Mouse (Mus musculus) cerebellum, adult 18-20 months (tissue): ENCODE data around the gene Abtb1.
A peak's percentile ranks its signal among the peaks of the same experiment; 100 is the strongest.

ENCODE experiments used
- DNase-seq, 2 experiments: peaks; one replicate each; pipeline ENCODE4 v3.0.0; 2021

Gene Abtb1

DNA sequence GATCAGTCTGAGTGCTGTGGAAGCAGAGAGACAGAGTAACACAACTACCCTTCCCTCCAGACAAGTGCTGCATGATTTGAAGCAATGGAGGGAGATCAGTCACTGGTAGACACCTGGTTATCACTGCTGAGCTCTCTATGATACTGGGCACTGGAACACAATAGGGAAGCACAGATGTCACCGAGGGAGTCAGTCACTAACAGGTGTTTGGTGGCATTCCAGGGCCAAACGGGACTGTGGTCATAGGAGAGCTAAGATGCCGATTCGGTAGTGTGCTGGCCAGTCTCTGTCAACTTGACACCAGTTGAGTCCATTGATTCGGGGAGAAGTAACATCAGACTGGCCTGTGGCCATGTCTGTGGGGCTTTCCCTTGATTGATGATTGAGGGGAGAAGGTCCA is 12.7 kb upstream of the Abtb1 start:
- DNase-seq: no peak

DNA sequence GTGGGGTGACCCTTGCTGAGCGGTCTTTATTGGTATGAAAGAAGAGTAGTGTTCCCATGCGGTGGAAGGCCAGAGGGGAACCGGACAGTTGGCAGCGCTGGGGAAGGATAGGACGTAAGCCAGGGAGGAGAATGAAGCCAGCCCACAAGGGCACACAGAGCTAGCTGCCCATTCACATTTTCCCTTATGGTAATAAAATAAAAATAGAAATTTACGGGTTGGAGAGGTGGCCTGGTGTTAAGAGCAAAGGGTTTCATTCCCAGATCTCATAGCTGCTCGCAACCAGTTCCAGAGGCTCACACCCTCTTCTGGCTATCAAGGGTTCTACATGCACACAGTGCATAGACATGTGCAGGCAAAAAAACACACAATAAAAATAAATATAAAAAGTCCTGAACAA is 8.2 kb upstream of the Abtb1 start:
- DNase-seq: peak in 1 of 2 experiments; percentile 57

DNA sequence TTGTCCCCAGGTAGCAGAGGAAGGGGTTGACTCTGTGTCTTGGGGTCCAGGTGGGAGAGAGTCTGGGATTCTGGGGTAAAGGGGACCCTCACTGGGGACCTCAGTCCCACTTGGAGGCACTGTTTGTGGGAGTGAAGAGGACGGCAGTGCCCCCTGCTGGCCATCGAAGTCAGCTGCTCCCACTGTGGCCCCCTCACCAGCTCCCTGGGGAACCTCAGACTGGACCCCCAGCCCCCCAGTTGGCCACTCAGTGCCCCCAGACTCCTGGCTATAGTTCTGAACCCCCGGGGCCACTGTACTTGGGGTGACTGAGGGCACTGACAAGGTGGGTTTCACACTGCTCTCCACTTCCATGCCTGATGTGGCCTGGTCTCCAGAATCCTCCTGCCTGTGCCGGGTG is 7.5 kb upstream of the Abtb1 start:
- peak in 1 of 2 experiments; percentile 64 for DNase-seq

DNA sequence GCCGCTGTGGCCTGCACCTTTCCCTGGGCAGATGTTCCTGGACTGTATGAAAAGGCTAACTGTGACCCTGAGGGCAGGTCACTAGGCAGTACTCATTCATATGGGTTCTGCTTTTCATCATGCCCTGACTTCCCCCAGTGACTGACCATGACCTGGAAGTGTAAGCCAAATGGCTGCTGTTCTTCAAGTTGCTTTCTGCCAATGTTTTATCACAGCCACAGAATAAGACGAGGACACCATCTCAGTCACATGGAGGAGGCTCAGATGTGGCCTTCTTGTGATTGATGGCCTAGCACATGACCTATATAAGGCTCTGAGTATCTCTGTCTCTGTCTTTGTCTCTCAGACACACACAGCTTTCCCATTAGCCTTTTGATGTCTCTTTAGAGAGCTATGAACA is 5.8 kb upstream of the Abtb1 start:
- DNase-seq: no peak

DNA sequence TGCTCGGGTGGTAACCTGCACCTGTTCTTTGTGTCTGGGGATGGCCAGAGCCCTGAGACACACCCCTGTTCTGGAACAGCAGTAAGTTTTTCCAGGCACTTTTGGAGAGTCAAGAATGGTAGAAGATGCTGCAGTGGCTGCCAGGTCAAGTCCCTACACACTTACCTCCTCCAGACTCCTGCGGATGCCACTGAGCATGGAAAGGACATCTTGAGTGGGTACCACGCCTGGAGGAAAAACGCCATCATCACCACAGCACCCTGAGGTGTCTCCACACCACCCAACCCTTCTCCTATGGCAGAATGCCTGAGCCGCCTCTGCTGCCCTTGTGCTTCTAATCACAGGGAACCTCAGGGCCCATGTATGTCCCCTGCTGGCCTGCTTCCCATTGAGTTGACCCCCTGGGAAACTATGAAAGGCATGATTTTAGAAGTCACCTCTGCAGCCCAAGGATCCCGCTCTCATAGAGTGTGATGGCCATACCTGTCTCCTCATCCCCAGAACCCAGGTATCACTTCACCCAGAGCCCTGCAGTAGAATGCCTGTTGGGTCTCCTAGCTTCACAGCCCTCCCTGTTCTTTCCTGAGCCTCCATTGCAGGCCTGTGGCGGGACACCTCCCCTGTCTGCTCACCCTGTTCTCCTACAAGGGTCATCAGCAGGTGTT is 3.2 kb upstream of the Abtb1 start:
- no peak for DNase-seq

DNA sequence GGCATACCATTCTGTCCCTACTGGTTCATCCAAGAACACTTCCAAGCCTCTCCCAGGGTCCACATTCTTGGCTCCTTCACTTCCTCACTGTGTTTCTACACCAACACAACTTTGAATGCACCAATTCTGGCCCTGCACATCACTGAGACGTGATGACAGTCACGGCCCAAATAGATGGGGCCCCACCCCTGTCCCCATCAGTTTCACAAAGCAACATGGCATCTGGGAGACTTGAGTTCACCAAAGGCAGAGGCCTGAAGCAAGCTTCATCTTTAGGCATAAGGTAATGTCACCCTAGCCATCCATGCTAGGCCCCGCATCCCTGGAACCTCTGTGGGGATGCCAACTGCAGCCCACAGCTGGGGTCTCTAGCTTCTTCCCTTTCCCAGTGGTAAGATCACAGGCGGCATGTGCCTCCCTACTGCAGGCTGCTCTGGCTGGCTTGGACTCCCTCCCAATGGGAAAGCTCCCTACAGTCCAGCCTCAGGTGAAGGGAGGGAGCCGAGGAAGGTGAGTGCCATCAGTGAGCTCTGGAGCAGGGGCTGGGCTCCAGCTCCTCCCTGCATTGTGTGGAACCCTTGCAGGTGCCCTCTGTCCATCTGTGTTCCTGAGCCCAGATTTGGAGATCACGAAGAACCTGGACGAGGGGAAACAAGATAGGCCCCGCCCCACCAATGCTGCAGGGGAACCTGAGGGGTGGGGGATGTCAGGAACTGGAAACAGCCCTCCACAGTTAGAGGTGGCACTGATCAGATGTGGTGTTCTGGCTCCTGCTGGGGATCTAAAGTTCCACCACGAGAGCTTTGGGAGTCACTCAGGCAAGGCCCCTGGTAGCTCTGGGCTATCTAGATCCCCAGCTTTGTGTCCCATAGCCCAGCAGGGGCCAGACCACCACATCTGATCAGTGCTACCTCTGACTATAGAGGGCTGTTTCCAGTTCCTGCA is 2.3 kb upstream of the Abtb1 start:
- no peak for DNase-seq

DNA sequence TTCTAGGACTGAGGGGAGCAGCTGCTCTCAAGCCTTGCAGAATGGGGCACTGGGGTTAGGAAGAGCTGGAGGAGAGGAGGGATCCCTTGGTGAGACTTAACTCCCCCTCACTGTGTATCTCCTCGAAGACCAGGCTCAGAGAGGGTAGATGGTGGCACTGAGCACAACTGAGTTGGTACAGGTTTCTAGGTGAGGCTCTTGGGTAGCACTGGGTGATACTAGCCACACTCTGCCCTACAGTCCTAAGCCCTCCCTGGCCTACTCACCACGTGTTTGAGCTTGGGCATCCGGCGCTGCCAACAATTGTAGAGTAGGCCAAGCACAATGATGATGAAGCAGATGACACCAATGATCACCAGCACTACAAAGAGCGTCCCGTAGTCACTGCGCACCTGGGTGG is 1.5 kb upstream of the Abtb1 start:
- DNase-seq: peak in 1 of 2 experiments; percentile 45

DNA sequence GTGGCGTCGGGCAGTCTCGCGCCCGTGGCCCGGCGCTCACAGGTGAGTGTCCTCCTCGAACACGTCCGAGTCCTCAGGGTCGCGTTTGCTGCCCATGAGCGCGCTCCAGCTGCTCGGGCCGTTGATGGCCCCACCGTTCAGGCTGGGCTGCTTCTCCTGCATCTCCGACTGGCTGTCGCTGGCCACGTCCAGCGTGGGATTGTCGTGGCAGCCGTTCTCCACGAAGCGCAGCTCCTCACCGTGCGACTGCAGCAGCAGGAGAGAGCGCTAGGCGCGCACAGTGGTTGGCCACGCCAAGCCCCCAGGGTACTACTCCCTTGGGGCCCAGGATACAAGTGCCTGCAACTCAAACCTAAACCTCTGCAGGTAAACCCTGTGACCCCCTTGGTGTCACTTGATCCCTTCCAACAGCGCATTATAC is 957 bp upstream of the Abtb1 start:
- DNase-seq: peak in 1 of 2 experiments; percentile 58

DNA sequence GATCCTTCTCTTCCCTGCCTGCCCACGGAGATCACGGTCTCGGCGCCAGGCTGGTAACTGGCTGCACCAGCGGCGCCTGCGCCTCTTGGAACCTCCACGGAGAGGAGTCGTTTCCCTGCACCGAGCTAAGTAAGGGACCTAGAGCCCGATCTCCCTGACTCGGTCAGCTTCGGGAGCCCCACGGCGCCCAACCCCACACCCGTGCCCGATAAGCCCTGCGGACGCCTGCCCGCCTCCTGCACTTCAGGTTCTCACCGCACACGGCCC is 337 bp downstream of the Abtb1 start:
- DNase-seq: no peak

DNA sequence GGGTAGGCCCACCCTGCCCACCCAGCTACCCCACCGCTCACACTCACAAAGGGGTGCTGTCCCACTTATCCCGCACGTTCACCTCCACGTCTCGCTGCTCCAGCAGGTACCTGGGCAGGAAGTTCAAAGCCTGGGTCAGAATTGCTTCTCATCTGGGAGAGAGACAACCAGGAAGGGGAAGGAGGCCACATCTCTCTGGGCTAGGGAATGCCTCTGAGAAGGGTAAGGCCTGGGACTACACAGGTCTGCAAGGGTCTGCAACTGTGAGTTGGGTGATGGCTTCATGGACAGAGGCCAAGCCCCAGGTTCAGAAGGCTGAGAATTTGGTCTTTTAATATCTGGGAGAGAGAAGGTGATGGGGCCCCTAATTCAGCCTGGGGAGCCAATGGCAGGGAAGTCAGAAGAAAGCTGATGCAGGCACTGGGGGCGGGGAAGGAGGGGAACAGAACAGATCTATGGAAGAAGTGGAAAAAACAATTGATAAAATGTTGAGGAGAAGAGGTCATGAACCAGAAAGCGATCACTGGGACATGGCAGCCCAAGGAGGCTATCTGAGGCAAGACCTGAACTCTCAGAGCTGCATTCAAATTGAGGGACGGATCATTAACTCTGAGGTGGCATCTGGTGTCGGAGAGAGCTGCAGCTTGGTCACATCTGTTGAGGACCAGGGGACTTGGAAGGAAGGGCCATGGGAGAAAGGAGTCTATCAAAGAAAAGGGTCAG is 832 bp downstream of the Abtb1 start:
- peak; percentile 27 to 48 for DNase-seq

DNA sequence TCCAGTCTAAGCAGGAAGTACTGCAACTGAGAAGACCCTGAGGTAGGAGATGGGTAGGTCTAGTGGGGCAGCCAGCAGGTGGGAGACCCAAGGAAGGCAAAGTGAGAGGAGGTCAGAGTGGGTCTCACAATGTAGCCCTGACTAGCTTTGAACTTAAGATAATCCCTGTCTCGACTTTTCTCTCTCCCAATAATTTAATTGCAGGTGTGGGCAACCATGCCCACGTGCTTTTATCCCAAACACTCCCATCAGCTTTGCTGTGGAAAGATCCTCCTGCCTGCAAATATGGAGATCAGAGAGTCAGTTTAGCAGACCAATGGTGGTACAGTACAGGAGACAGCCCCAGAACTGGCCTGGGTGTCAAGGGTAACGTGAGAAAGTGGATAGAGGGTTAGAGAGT is 1.6 kb downstream of the Abtb1 start:
- DNase-seq: no peak

DNA sequence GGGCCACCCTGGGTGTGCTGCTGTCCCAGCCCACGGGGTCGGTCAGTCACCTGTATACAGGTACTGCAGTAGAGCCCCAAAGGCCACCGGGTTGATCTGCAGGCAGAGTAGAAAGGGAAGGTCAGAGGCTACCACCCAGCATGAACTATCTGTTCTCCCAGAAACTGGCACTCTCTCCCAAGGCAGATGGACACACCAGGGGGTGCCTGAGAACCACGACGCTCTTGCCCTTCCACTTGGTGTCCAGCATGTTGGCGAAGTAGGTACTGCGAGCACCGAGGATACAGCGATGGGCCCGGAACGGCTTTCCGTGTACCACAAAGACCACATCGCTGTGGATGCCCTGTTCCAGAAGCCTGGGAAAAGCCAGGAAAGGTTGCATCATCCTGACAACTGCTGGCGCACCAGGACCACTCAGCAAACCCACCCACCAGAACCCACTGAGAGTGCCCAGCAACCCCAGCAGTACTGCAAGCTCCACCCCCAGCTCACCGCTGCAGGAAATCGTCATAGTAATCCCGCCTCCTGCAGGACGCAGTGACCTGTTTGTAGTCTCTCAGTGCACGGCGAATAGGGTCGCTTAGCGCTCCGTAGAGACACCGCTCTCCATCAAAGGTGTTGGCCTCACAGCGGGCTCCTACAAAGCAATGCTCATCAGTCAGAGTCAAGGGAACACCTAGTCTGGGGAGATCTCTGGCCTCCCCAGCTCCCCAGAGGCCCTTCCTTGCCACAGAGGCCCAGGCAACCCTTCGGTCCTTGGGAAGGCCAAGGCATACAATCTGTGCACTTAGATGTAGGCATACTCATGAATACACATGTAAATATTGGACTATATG is 2.4 kb downstream of the Abtb1 start:
- peak; percentile 63 to 69 for DNase-seq

DNA sequence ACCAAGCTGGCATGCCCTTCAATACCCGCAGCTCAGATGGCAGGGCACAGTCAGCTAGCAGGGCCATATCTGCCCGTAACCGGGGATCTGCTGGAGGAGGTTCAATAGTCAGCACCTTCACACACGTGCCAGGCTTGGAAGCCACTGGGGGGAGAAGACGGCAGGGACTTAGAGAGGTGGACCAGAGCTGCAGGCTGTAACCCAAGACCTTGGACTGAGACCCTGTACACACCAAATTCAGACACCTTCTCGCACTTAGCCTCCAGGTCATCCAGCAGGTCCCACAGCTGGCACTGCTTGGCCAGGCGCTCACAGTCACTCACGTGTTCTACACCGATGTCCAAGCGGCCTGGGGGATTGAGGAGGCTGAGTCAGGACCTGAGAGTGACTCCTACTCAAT is 3.2 kb downstream of the Abtb1 start:
- DNase-seq: peak in 1 of 2 experiments; percentile 12

DNA sequence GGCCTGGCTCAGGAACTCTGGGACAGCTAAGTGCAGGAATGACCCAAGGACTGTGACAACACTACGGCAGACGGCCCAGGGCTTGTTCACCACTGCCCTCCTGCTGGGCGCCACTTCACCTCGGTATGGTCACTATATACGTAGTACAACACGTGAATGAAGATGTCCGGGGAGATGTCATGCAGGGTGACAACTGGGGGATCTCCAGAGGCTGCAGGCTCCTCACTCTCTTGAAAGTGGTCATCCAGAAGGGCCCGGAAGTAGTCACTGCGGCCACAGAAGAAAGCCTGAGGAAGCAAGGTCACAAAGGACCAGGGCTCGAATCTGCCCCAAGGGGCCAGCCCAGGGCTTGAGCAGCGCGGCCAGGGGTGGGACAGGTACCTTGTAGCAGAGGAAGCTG is 3.8 kb downstream of the Abtb1 start:
- peak in 1 of 2 experiments; percentile 8 for DNase-seq

DNA sequence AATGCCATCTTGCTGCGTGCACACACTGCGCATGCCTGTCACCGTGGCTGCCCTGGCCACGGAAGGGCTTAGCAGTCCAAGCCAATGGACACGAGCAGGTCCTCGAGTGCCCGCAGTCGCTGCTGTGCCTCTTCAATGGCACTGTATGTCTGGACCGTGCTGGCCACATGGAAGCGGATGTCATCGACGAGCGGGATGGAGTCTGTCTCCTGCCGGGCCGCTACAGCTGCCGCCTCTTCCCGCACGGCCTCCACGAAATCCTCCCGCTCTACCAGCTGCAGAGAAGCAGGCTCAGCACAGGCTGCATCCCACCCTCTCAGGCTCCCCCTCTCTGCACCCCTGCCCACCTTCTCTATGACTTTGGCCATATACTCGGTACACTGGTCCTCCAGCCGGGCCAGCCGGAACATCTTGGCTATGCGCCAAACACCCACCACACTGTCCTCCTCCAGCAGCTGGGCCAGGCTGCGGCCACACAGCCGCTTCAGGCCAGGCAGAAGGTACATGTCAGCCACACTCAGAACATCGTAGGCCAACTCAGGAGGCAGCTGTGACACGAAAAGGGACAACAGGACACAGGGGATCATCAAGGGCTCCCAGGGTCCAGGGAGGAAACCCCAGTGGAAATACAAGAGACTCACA is 5.5 kb downstream of the Abtb1 start:
- peak in 1 of 2 experiments; percentile 26 for DNase-seq

DNA sequence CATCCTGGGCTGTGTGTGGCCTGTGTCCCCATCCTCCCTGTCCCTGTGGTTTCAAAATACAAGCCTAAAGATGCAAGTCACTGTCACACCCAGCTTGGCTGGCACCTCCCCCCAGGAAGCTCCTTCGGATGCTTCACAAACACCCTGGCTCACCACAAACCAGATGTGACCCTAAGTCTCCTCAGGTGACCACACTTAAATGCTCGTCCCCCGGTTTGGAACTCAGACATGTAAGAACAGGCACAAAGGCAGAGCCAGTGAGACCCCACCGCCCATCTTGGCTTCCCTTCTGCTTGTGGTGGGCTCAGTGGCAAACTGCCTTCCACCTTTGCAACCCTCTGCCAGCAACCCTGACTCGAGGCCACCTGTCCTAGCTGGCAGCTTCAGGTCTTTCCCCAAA is 6.7 kb downstream of the Abtb1 start:
- no peak for DNase-seq

DNA sequence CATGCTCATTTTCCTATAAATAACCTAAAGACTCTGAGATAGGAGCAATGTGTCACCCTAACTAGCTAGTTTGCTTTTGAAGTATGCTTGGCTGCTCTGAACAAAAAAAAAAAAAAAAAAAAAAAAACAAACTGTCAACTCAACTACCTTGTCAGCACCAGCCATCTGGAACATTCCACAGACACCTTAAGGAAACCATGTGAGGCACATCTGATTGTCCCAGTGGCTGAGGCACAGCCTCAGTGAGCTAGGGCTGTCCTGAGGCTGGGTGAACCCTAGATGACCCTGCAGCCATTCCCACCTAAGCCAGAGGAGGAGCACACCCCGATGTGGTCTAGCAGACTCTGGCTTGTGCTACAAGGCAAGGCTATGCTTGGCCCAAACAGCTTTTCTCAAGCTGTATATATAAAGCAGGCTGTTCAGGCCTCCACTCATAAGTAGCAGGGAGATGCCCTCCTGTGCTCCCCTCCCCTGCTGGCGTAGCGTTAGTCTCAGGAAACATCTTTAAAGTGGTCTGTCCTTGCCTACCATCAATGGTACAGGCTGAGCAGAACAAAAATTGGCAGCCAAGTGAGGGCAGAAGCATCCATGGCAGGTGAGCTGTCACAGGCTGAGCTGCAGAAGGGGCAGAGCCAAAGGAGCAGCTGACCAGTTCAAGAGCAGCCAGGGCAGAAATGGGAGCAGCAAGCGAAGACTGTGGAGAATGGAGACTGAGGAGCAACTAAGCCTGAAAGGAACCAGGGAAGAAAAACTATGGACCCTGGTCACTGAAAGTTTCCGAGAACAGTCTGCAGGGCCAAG is 8.2 kb downstream of the Abtb1 start:
- DNase-seq: no peak

DNA sequence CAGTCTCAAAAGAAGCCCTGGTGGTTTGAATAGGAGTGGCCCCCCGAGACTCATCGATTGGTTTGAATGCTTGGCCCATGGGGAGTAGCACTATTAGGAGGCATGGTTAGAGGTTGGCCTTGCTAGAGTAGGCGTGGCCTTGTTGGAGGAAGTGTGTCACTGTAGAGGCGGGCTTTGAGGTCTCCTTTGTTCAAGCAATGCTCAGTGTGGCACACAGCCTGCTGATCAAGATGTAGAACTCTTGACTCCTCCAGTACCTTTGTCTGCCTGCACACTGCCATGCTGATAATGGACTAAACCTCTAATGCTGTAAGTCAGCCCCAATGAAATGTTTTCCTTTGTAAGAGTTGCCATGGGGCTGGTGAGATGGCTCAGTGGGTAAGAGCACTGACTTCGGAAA is 9.1 kb downstream of the Abtb1 start:
- no peak for DNase-seq

DNA sequence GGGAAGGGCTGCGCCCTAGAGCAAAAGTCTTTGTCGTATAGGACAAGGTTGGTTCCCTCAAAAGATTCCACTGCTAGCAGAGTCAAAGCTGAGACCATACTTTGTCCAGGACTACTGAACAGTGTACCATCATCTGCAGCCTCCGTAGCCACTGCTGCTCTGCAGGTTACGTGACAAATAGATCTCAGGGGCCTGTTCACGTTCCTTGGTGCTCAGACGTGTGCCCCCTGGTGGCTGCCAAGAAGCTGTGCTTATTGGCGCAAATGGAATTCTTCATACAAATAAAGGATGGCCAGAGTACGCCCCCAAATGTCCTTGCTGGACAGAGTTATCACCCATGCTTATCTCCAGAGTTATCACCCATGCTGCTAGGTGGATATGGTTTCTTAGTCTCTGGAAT is 10.3 kb downstream of the Abtb1 start:
- DNase-seq: peak; percentile 78 to 85

DNA sequence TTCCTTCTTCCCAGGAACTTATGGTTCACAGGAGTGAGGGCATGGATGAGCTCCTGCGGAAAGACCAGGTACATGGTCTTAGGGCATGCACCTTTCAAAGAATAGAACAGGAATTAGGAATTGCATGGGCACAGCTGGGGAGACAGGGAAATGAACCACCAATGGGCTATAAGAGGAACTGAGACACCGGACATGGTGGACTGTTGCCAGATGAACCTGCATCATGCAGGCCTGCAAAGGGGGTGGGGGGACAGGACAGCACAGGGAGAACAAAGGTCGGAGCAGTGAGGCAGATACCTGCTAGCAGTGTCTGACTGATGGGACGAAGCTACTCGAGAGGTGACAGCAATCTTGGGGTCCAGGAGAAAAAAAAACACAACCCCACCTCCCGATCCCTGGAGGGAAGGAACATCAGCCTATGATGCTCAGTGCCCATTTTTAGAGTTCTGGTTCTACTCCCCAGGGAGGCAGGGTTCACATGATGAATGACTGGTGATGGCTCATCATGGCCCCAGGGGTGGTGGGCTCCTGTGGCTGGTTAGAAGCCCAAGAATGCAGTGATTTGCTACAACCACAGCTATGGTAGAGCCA is 11.6 kb downstream of the Abtb1 start:
- DNase-seq: no peak

DNA sequence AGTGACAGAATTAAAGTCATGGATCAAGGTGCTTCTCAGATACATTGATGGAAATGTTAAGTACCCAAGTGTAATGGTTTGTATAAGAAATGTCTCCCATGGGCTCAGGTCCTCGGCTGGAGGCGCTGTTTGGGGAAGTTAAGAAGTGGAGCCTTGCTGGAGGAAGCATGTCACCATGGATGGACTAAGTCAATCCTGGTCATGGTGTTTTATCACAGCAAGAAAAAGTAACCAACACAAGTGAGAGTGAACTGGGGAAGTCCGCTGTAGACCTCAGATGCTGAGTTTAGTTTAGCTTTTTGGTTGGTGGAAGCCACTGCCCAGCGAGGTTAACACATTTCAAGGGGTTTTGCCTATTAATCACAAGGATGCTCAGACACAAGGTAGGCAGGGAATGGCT is 12.2 kb downstream of the Abtb1 start:
- DNase-seq: no peak
